ENCODE assay signal across 14 mouse cellular contexts in genomic region chr6:85366387-85366786, GRCm38 (mm10). TPM values are rescaled to one million over a fixed set of nuclear protein-coding genes. Genes with fewer than 3 reads are reported as not detected.
DNase-seq lines count a peak whose midpoint lies in the region; ATAC-seq lines count a peak whose summit lies in the region.
"Had no signal": no experiment of that assay in that cellular context is flagged by ENCODE, and none has a peak within 500 bp of the region (broad histone marks: within the 10 kb centered on the region; RNA-seq: fewer than 3 reads in every experiment).

No protein-coding gene starts in this region.

- H3K36me3 ChIP-seq in limb, embryonic 12.5 days, result 0 out of 2 replicates have a peak, but pooled peaks cover 6% of the 10 kb centered on the region
- no peaks in the 10 kb centered on the region for H3K36me3 ChIP-seq in limb, embryonic 10.5 days
- peaks cover 26% of the 10 kb centered on the region for H3K36me3 ChIP-seq in heart, embryonic 13.5 days

- no peaks in the 10 kb centered on the region for H3K9me3 ChIP-seq in limb, embryonic 12.5 days
- no peaks in the 10 kb centered on the region for H3K9me3 ChIP-seq in limb, embryonic 10.5 days (replicated peaks)
- no peaks in the 10 kb centered on the region for H3K9me3 ChIP-seq in heart, embryonic 13.5 days

- 0 out of 2 replicates have a peak overlapping the region, but pooled peaks have one; percentile 23 for H3K9ac ChIP-seq in limb, embryonic 12.5 days (replicated peaks)
- H3K9ac ChIP-seq in heart, embryonic 13.5 days, result peak overlapping the region; percentile 72

- peak; percentile 36 to 62 for DNase-seq in cerebellum, postnatal 14 days
- DNase-seq in cerebellum, adult 8-10 months, result no peak
- no peak for DNase-seq in limb, embryonic 10.5 days (ENCODE audit: low spot score)
- peak; percentile 51 for DNase-seq in lung, postnatal 14 days
- DNase-seq in urinary bladder, postnatal 4 days (ENCODE audit: low spot score in 2 of 2), result no peak
- no peak for DNase-seq in spleen, postnatal 10 days (ENCODE audit: low spot score in 2 of 2)
- DNase-seq: gastrocnemius, postnatal 36 days; kidney, postnatal 25 days had no signal

- ATAC-seq in limb, embryonic 12.5 days (ENCODE audit: insufficient number of reproducible peaks, insufficient read depth, low FRiP score, low TSS enrichment, low read depth), result no peak
- peak; percentile 45; the same call in 1 of the 2 replicates for ATAC-seq in heart, embryonic 13.5 days (ENCODE audit: extremely low read depth, insufficient number of reproducible peaks, low FRiP score, low TSS enrichment)
- ATAC-seq: forebrain, embryonic 16.5 days had no signal

- 70% methylated on average over 1 of the region's 1 CpGs for WGBS in limb, embryonic 12.5 days
- WGBS in limb, embryonic 10.5 days, result 90% methylated on average over 1 of the region's 1 CpGs
- WGBS in heart, embryonic 13.5 days, result 19% methylated on average over 1 of the region's 1 CpGs

- H3K4me1 ChIP-seq in limb, embryonic 12.5 days (replicated peaks), result peaks cover 33% of the 10 kb centered on the region
- H3K4me1 ChIP-seq in limb, embryonic 10.5 days, result peaks cover 22% of the 10 kb centered on the region
- H3K4me1 ChIP-seq in heart, embryonic 13.5 days, result peaks cover 99% of the 10 kb centered on the region

- H3K4me2 ChIP-seq in limb, embryonic 12.5 days, result no peak overlapping the region
- H3K4me2 ChIP-seq in heart, embryonic 13.5 days, result peak overlapping the region; percentile 57

- no peaks in the 10 kb centered on the region for H3K27me3 ChIP-seq in limb, embryonic 12.5 days
- peaks cover 4% of the 10 kb centered on the region for H3K27me3 ChIP-seq in limb, embryonic 10.5 days (ENCODE audit: low read depth, poor library complexity, severe bottlenecking)
- no peaks in the 10 kb centered on the region for H3K27me3 ChIP-seq in heart, embryonic 13.5 days (replicated peaks)

- no peak overlapping the region for H3K4me3 ChIP-seq in limb, embryonic 12.5 days (replicated peaks)
- no peak overlapping the region for H3K4me3 ChIP-seq in limb, embryonic 10.5 days
- peak overlapping the region; percentile 20 for H3K4me3 ChIP-seq in heart, embryonic 13.5 days

- no peak overlapping the region for H3K27ac ChIP-seq in limb, embryonic 12.5 days
- H3K27ac ChIP-seq in limb, embryonic 10.5 days, result no peak overlapping the region
- H3K27ac ChIP-seq in heart, embryonic 13.5 days (replicated peaks), result peak overlapping the region; percentile 96
- H3K27ac ChIP-seq: macrophage had no signal

RNA-seq across cellular contexts. Expression of gene Rab11fip5, which starts 8.0 kb away (rescaled TPM):
- 9.8 and 11.4 TPM in 2 replicates for polyA plus RNA-seq in limb, embryonic 12.5 days (2016; fragmentation: Nextera tagmentation; extraction: Ambion mirVana)
- 3.2 and 4.3 TPM in 2 replicates for polyA plus RNA-seq in limb, embryonic 10.5 days (2016; fragmentation: Nextera tagmentation; extraction: Ambion mirVana)
- 38.7 and 45.2 TPM in 2 replicates for polyA plus RNA-seq in heart, embryonic 13.5 days (2015; fragmentation: Nextera tagmentation; extraction: Ambion mirVana)

RNA-seq across cellular contexts. Expression of gene Sfxn5, which starts 33.2 kb away (rescaled TPM):
- polyA plus RNA-seq in limb, embryonic 12.5 days (2016; fragmentation: Nextera tagmentation; extraction: Ambion mirVana), result 8.3 and 10.2 TPM in 2 replicates
- polyA plus RNA-seq in limb, embryonic 10.5 days (2016; fragmentation: Nextera tagmentation; extraction: Ambion mirVana), result 6.4 and 6.5 TPM in 2 replicates
- 3.3 and 4.6 TPM in 2 replicates for polyA plus RNA-seq in heart, embryonic 13.5 days (2015; fragmentation: Nextera tagmentation; extraction: Ambion mirVana)

RNA-seq across cellular contexts. Expression of gene Noto, which starts 57.3 kb away (rescaled TPM):
- not detected in 2 replicates for polyA plus RNA-seq in limb, embryonic 12.5 days (2016; fragmentation: Nextera tagmentation; extraction: Ambion mirVana)
- not detected in 2 replicates for polyA plus RNA-seq in limb, embryonic 10.5 days (2016; fragmentation: Nextera tagmentation; extraction: Ambion mirVana)
- not detected in 2 replicates for polyA plus RNA-seq in heart, embryonic 13.5 days (2015; fragmentation: Nextera tagmentation; extraction: Ambion mirVana)
- polyA plus RNA-seq: embryonic facial prominence, embryonic 11.5 days; forebrain, embryonic 16.5 days; macrophage; testis, adult 2 months had no signal

Comparison
In these comparisons a context has a peak if more than half of its experiments do, and no peak if none do; other contexts are left out.
1. DNase-seq: peak in cerebellum, postnatal 14 days (2 of 2) and lung, postnatal 14 days (single experiment); none in cerebellum, adult 8-10 months (single experiment), limb, embryonic 10.5 days (single experiment), urinary bladder, postnatal 4 days (0 of 2) and spleen, postnatal 10 days (0 of 2).